Mouse (Mus musculus) 3T3-L1 (cell line): ENCODE measurements at regions not wholly inside any gene's neighbourhood (a gene's known extent, or its start where the extent isn't known, plus 50 kb on each side); places are given as distances from the start of the nearest gene placed in this dataset.

Experiments
- DNase-seq: peaks from one replicate; pipeline ENCODE4 v3.0.0-alpha.2; 2015; ENCODE audit warnings: low read depth, low spot score

- no peak for DNase-seq
These were observed 979.5 kb downstream of the Stpg2 start for GRCm38 (mm10) chr3:140184899-140185525.

DNA sequence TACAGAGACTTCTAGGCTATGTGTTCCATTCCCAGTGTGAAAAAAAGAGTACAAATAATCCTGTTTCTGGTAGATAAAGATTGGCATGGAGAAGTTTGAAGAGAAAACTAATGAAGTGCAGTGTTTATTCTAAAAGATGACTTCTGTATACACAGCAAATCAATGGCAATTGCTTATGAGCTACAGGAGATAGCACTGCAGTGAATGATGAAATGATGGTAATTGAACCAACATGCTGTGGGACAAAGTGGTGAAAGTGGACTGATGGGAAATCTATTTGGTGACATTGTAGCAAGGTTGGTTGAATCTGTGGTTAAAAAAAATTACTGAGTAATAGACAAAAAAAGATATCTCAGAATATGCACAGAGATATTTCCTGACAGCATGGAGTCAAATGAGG is 1000.4 kb downstream of the Stpg2 start:
- DNase-seq = no peak

GRCm38 (mm10) chr3:140221478-140221877 is 990.7 kb downstream of the Pdha2 start:
- no peak for DNase-seq

GRCm38 (mm10) chr3:140230712-140231111 is 981.4 kb downstream of the Pdha2 start:
- no peak for DNase-seq

- DNase-seq = no peak
These were observed 979.0 kb downstream of the Pdha2 start for GRCm38 (mm10) chr3:140233144-140233543.

- no peak for DNase-seq
These were observed 978.3 kb downstream of the Pdha2 start for GRCm38 (mm10) chr3:140233809-140234208.

GRCm38 (mm10) chr3:140239276-140239675 is 972.9 kb downstream of the Pdha2 start:
- no peak for DNase-seq
